Mouse (Mus musculus) small intestine, adult 2 months (tissue): Measurements from ENCODE around the gene Lpp.

Experiments
- CTCF ChIP-seq: fragments of 200-500 bp; IDR thresholded peaks from 2 replicates; pipeline ENCODE4 v1.5.1; 2012; ENCODE audit warnings: low read depth, mild to moderate bottlenecking, control low read depth, inconsistent platforms, low read length, moderate library complexity, mixed read lengths; ENCODE audit not compliant: insufficient replicate concordance, insufficient read length; ENCODE audit errors: extremely low read depth
- POLR2A ChIP-seq: fragments of 200-500 bp; IDR thresholded peaks from 2 replicates; pipeline ENCODE4 v1.6.1; 2012; ENCODE audit warnings: low read depth, mild to moderate bottlenecking, control low read depth, inconsistent platforms, low read length, moderate library complexity

GRCm38 (mm10) chr16:24470601-24471000 lies 77.3 kb downstream of the Lpp start:
- TF ChIP-seq CTCF (no peak), POLR2A (no peak)
